Mouse (Mus musculus): ENCODE results near the gene Ccdc92b. TPM values are rescaled to one million over a fixed set of nuclear protein-coding genes. Genes with fewer than 3 reads are reported as not detected.

Gene Ccdc92b
- polyA plus RNA-seq, 1 experiment from 2014 or later: 3.3 TPM

DNA sequence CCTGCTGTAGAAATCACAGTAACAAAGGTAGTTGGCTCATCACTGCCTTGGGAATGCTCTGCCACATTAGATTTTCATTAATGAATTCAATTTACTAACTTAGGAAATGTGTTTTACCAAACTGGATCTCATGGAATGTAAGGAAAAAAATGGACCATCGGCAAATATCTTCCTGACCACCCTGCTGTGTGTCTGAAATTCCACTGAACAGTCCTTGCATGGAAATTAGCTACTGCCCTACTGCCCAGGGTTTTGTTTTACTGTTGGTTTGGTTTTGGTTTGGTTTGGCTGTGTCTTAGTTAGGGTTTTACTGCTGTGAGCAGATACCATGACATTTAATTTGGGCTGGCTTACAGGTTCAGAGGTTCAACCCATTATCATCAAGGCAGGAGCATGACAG lies 17.1 kb upstream of the Ccdc92b start:
- Histone ChIP-seq H3K4me2 (ENCODE audit: low read length) (no peak overlapping the region), H3K36me3 (ENCODE audit: control insufficient read depth, insufficient read depth, low read length) (no peaks in the 10 kb centered on the region), H3K4me3 (ENCODE audit: low read depth, low read length) (no peak overlapping the region), H3K27ac (ENCODE audit: low read length) (no peak overlapping the region), H3K27me3 (ENCODE audit: control insufficient read depth, insufficient read depth, low read depth, low read length) (no peaks in the 10 kb centered on the region), H3K4me1 (ENCODE audit: control insufficient read depth, insufficient read depth, low read length) (no peaks in the 10 kb centered on the region), H3K9me3 (replicated peaks; ENCODE audit: control insufficient read depth, low read length, poor library complexity, severe bottlenecking) (no peaks in the 10 kb centered on the region), H3K9ac (ENCODE audit: low read depth, low read length) (no peak overlapping the region)
- no peak for ATAC-seq
- 87% methylated on average over 1 of the region's 1 CpGs for WGBS

DNA sequence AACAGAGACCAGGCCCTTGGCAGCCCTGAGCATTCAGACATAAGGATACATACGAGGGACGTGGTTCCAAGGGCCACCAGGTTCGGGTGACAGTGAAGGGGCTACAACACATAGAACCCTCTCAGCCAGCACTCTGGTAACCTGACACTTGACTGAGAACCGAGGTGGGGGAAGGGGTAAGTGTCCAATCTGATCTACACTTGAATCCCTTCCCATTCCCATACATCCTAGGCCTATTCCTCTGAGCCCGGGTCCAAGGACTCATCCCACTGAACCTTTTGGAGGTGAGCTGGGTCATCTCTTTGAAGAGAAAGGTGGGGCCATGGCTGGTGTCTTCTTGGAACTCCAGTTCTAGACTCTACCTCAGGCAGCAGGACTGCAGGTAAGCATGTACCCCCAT lies 9.3 kb upstream of the Ccdc92b start:
- ATAC-seq: no peak
- Histone ChIP-seq H3K4me3 (ENCODE audit: low read depth, low read length) (no peak overlapping the region; the same call in 1 of the 2 replicates), H3K27ac (ENCODE audit: low read length) (no peak overlapping the region), H3K4me1 (ENCODE audit: control insufficient read depth, insufficient read depth, low read length) (peaks cover 8% of the 10 kb centered on the region), H3K36me3 (ENCODE audit: control insufficient read depth, insufficient read depth, low read length) (no peaks in the 10 kb centered on the region), H3K27me3 (ENCODE audit: control insufficient read depth, insufficient read depth, low read depth, low read length) (peaks cover 26% of the 10 kb centered on the region), H3K9ac (ENCODE audit: low read depth, low read length) (no peak overlapping the region; the same call in 1 of the 2 replicates), H3K4me2 (ENCODE audit: low read length) (peak overlapping the region; percentile 95; the same call in 1 of the 2 replicates), H3K9me3 (replicated peaks; ENCODE audit: control insufficient read depth, low read length, poor library complexity, severe bottlenecking) (no peaks in the 10 kb centered on the region)
- 29% methylated on average over 5 of the region's 5 CpGs for WGBS

GRCm38 (mm10) chr11:74610545-74611176 lies 8.7 kb upstream of the Ccdc92b start, which contains the start of gene Rap1gap2:
Gene Rap1gap2, minus strand, starts transcription at chr11:74610915.
- Histone ChIP-seq H3K4me3 (ENCODE audit: low read depth, low read length) (peak within 1 kb of the TSS; percentile 49), H3K4me1 (ENCODE audit: control insufficient read depth, insufficient read depth, low read length) (peaks cover 8% of the 10 kb centered on the region), H3K9me3 (replicated peaks; ENCODE audit: control insufficient read depth, low read length, poor library complexity, severe bottlenecking) (no peaks in the 10 kb centered on the region), H3K27me3 (ENCODE audit: control insufficient read depth, insufficient read depth, low read depth, low read length) (peaks cover 26% of the 10 kb centered on the region), H3K27ac (ENCODE audit: low read length) (no peak within 1 kb of the TSS), H3K36me3 (ENCODE audit: control insufficient read depth, insufficient read depth, low read length) (no peaks in the 10 kb centered on the region), H3K4me2 (ENCODE audit: low read length) (peak within 1 kb of the TSS; percentile 95), H3K9ac (ENCODE audit: low read depth, low read length) (peak within 1 kb of the TSS; percentile 74)
- WGBS: 1% methylated on average over 50 of the region's 50 CpGs
- peak; percentile 51; the same call in 1 of the 2 replicates for ATAC-seq

GRCm38 (mm10) chr11:74611437-74611836 lies 8.0 kb upstream of the Ccdc92b start:
- H3K27me3 ChIP-seq (ENCODE audit: control insufficient read depth, insufficient read depth, low read depth, low read length): peaks cover 26% of the 10 kb centered on the region
- no peak overlapping the region for H3K9ac ChIP-seq (ENCODE audit: low read depth, low read length)
- H3K27ac ChIP-seq (ENCODE audit: low read length): no peak overlapping the region
- no peak for ATAC-seq
- no peaks in the 10 kb centered on the region for H3K9me3 ChIP-seq (replicated peaks; ENCODE audit: control insufficient read depth, low read length, poor library complexity, severe bottlenecking)
- H3K4me3 ChIP-seq (ENCODE audit: low read depth, low read length): no peak overlapping the region; the same call in 1 of the 2 replicates
- H3K36me3 ChIP-seq (ENCODE audit: control insufficient read depth, insufficient read depth, low read length): no peaks in the 10 kb centered on the region
- WGBS: 18% methylated on average over 7 of the region's 7 CpGs
- peaks cover 8% of the 10 kb centered on the region for H3K4me1 ChIP-seq (ENCODE audit: control insufficient read depth, insufficient read depth, low read length)
- no peak overlapping the region for H3K4me2 ChIP-seq (ENCODE audit: low read length)

DNA sequence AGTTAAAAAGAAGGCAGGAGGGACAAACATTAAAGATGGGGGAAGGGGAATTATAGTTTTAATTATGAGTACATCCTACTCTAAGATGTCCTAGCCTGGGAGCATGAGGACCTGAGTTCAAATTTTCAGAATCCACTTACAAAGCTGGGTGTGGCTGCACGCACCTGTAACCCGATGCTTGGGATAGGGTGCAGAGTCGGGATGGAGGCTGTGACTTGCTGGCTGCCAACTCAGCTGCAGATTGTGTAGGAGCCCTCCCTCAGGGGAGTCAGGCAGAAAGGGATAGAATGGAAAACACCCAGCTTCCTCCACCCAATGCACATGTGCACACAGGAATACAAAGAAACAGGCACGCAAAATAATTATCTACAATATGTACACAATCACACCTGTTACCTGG lies 6.0 kb upstream of the Ccdc92b start:
- Histone ChIP-seq H3K27me3 (ENCODE audit: control insufficient read depth, insufficient read depth, low read depth, low read length) (peaks cover 26% of the 10 kb centered on the region), H3K36me3 (ENCODE audit: control insufficient read depth, insufficient read depth, low read length) (no peaks in the 10 kb centered on the region), H3K9me3 (replicated peaks; ENCODE audit: control insufficient read depth, low read length, poor library complexity, severe bottlenecking) (no peaks in the 10 kb centered on the region), H3K4me1 (ENCODE audit: control insufficient read depth, insufficient read depth, low read length) (peaks cover 8% of the 10 kb centered on the region), H3K9ac (ENCODE audit: low read depth, low read length) (no peak overlapping the region), H3K4me3 (ENCODE audit: low read depth, low read length) (no peak overlapping the region), H3K27ac (ENCODE audit: low read length) (no peak overlapping the region), H3K4me2 (ENCODE audit: low read length) (no peak overlapping the region)
- no peak for ATAC-seq
- 63% methylated on average over 4 of the region's 4 CpGs for WGBS

- WGBS: 50% methylated on average over 5 of the region's 5 CpGs
- Histone ChIP-seq H3K27ac (ENCODE audit: low read length) (no peak overlapping the region), H3K9ac (ENCODE audit: low read depth, low read length) (no peak overlapping the region)
These were observed 3.8 kb upstream of the Ccdc92b start for GRCm38 (mm10) chr11:74615571-74615970.

GRCm38 (mm10) chr11:74619956-74620300 lies 523 bp downstream of the Ccdc92b start:
- Histone ChIP-seq H3K36me3 (ENCODE audit: control insufficient read depth, insufficient read depth, low read length) (no peaks in the 10 kb centered on the region), H3K9me3 (replicated peaks; ENCODE audit: control insufficient read depth, low read length, poor library complexity, severe bottlenecking) (no peaks in the 10 kb centered on the region), H3K9ac (ENCODE audit: low read depth, low read length) (peak overlapping the region; percentile 92), H3K4me2 (ENCODE audit: low read length) (peak overlapping the region; percentile 72), H3K27me3 (ENCODE audit: control insufficient read depth, insufficient read depth, low read depth, low read length) (no peaks in the 10 kb centered on the region), H3K4me3 (ENCODE audit: low read depth, low read length) (peak overlapping the region; percentile 79), H3K4me1 (ENCODE audit: control insufficient read depth, insufficient read depth, low read length) (peaks cover 11% of the 10 kb centered on the region), H3K27ac (ENCODE audit: low read length) (no peak overlapping the region; the same call in 1 of the 2 replicates)
- WGBS: 2% methylated on average over 16 of the region's 16 CpGs
- ATAC-seq: peak; percentile 52; the same call in 1 of the 2 replicates

More at GRCm38 (mm10) chr11:74615571-74615970, 3.8 kb upstream of the Ccdc92b start:
- no peak overlapping the region for H3K4me2 ChIP-seq (ENCODE audit: low read length)
- peaks cover 14% of the 10 kb centered on the region for H3K4me1 ChIP-seq (ENCODE audit: control insufficient read depth, insufficient read depth, low read length)
- peaks cover 18% of the 10 kb centered on the region for H3K27me3 ChIP-seq (ENCODE audit: control insufficient read depth, insufficient read depth, low read depth, low read length)
- no peaks in the 10 kb centered on the region for H3K9me3 ChIP-seq (replicated peaks; ENCODE audit: control insufficient read depth, low read length, poor library complexity, severe bottlenecking)
- ATAC-seq: no peak
- H3K4me3 ChIP-seq (ENCODE audit: low read depth, low read length): no peak overlapping the region
- no peaks in the 10 kb centered on the region for H3K36me3 ChIP-seq (ENCODE audit: control insufficient read depth, insufficient read depth, low read length)

DNA sequence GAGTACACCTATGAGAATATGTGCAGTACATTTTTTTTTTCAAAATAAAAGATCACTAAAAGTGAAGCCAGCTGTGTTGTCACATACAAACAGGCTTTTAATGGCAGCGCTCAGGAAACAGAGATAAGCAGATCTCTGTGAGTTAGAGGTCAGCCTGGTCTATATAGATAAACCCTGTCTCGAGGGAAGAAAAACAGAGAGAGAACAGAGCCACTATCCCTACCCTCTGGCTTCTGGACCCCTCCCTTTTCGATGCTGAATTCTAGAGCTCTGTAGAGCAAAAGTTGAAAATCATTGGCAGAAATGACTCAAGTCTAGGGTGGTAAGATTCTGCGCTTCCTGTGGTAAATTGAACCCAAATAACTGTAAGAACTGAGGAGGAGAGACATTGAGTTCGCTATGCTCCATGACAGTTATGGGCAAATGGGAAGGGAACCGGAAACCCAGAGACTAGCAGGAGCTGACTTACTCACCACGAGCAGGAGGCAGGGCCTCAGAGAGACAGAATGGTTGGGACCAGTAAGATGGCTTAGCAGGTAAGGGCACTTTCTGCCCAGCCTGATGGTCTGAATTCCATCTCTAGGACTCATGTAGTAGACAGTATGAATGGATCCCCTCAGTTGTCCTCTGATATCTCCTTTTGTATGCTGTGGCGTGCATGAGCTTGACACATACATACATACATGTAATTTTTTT lies 2.7 kb downstream of the Ccdc92b start:
- Histone ChIP-seq H3K4me2 (ENCODE audit: low read length) (no peak overlapping the region), H3K27me3 (ENCODE audit: control insufficient read depth, insufficient read depth, low read depth, low read length) (no peaks in the 10 kb centered on the region), H3K4me1 (ENCODE audit: control insufficient read depth, insufficient read depth, low read length) (peaks cover 11% of the 10 kb centered on the region), H3K9me3 (replicated peaks; ENCODE audit: control insufficient read depth, low read length, poor library complexity, severe bottlenecking) (no peaks in the 10 kb centered on the region), H3K4me3 (ENCODE audit: low read depth, low read length) (no peak overlapping the region), H3K36me3 (ENCODE audit: control insufficient read depth, insufficient read depth, low read length) (no peaks in the 10 kb centered on the region), H3K27ac (ENCODE audit: low read length) (no peak overlapping the region), H3K9ac (ENCODE audit: low read depth, low read length) (no peak overlapping the region)
- WGBS: 84% methylated on average over 8 of the region's 8 CpGs
- ATAC-seq: no peak

GRCm38 (mm10) chr11:74623693-74624092 lies 4.3 kb downstream of the Ccdc92b start:
- Histone ChIP-seq H3K9ac (ENCODE audit: low read depth, low read length) (no peak overlapping the region), H3K9me3 (replicated peaks; ENCODE audit: control insufficient read depth, low read length, poor library complexity, severe bottlenecking) (no peaks in the 10 kb centered on the region), H3K27me3 (ENCODE audit: control insufficient read depth, insufficient read depth, low read depth, low read length) (no peaks in the 10 kb centered on the region), H3K4me1 (ENCODE audit: control insufficient read depth, insufficient read depth, low read length) (peaks cover 9% of the 10 kb centered on the region), H3K4me2 (ENCODE audit: low read length) (no peak overlapping the region), H3K27ac (ENCODE audit: low read length) (no peak overlapping the region), H3K4me3 (ENCODE audit: low read depth, low read length) (no peak overlapping the region), H3K36me3 (ENCODE audit: control insufficient read depth, insufficient read depth, low read length) (no peaks in the 10 kb centered on the region)
- no peak for ATAC-seq
- WGBS: 71% methylated on average over 6 of the region's 6 CpGs

Data from midbrain, embryonic 16.5 days (tissue).